Mouse (Mus musculus): Measurements from ENCODE around the gene Patl1. TPM values are rescaled to one million over a fixed set of nuclear protein-coding genes. Genes with fewer than 3 reads are reported as not detected.
"Not testable (repeated sequence)": the region's sequence is repeated elsewhere in the genome, so short reads cannot be mapped to it uniquely, and the experiment has no call there.

The Patl1 gene
- total RNA-seq, 2 experiments from 2014 or later, result 18.5 to 19.6 TPM

DNA sequence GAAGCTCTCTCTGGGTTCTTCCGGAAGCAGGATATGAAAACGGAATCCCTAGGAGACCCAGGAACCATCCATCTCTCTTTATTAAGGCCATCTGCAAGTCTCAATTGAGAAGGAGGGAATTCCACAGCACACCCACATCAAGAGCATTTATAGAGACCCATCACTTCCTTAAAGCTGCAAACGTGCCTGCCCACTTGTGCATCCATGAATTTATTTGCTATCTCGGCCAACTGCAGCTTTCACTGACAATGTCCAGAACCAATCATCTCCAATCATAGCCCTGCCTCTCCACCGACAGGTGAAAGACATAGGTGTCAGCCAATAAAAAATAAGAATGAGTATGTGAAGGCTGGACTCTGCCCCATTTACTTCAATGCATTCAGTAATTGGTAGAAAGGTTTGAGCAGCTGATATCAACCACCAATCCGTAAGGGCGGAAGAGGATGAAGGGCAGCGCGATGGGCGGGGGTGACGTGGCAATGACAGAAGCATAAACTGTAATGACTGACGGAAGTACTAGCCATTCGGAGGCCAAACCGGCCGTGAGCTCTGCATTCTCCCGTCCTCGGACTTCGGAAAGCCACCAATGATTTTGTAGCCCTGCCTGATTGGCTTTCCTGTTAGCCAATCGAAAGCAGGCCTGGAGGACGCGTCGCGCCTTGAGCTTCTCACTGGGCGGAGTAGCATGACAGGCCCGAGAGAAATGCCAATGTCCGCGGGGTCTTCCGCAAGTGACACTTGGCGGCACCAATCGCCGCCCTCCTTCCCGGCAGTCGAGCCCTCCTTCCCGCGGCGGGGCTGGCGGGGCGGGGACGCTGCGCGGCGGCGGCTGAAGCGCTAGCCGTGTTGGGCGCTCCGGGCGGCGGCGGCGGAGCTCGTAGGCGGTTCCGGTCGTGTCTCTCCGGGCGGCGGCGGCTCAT is 53.1 kb downstream of the Patl1 start, which contains the start of gene Osbp:
Osbp (plus strand) TSS at position 919 of the 920 bp plus-strand sequence.
- DNase-seq (ENCODE audit: low spot score in 2 of 2), result peak; percentile 100
- intact Hi-C loops (cut with DNase I), result loop anchor here (2.0 to 5.0 kb wide), 2 partner anchors 42 to 52 kb away; partner anchors contain the start of gene Patl1

- DNase-seq (ENCODE audit: low spot score in 2 of 2), result peak; percentile 51 to 53
- intact Hi-C loops (cut with DNase I), result loop anchor here (5.0 kb wide), 1 partner anchor 41 kb away; no protein-coding TSS in a partner anchor
Measured at GRCm38 (mm10) chr19:11966201-11966636, 54.0 kb downstream of the Patl1 start.

- DNase-seq (ENCODE audit: low spot score in 2 of 2), result no peak
- intact Hi-C loops (cut with DNase I), result loop anchor here (5.0 kb wide), 1 partner anchor 38 kb away; no protein-coding TSS in a partner anchor
Measured at GRCm38 (mm10) chr19:11969155-11970050, 57.2 kb downstream of the Patl1 start.

GRCm38 (mm10) chr19:11973511-11974222 is 61.5 kb downstream of the Patl1 start:
- intact Hi-C loops (cut with DNase I), result no loop called here
- no peak for DNase-seq (ENCODE audit: low spot score in 2 of 2)

- no peak for DNase-seq (ENCODE audit: low spot score in 2 of 2)
- intact Hi-C loops (cut with DNase I), result no loop called here
Measured at GRCm38 (mm10) chr19:11974223-11974540, 62.0 kb downstream of the Patl1 start.

- intact Hi-C loops (cut with DNase I), result no loop called here
- no peak for DNase-seq (ENCODE audit: low spot score in 2 of 2)
Measured at GRCm38 (mm10) chr19:11975683-11976082, 63.5 kb downstream of the Patl1 start.

DNA sequence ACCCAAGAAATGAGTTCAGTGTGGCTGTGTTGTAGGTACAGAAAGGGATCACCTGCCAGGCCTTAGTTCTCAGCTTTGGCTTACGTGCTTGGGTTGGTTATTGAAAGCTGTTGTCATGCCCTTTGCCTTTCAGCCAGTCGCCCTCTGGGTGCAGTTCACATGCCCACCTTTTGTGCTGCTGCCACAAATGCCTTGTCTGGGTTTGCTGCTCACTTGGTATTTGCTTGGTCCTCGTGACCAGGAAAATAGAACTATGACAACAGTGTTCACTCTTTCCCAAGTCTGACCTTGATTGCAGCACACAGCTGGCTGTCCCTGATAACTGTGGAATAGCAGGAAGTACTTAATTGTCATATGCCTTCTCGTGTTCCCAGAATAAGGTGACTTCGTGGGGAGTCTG is 65.2 kb downstream of the Patl1 start:
- no peak for DNase-seq (ENCODE audit: low spot score in 2 of 2)
- intact Hi-C loops (cut with DNase I), result no loop called here

DNA sequence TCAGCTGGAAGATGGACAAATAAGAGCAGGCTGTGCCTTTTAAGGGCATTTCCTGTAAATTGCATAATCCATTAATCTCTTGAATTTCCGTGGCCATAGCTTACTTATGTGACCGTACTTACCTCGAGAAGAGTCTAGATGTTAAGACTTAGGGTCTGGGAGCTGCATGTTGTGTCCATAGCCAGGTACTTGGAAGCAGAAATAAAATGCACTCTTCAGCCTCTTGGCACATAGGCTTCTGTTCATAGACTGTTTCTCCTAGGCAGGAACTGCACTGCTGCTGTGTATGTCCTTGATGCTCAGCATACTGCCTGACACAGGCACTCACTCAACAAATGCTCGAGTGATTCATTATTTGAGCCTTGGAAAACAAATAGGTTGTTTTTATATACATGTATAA is 68.3 kb downstream of the Patl1 start:
- no peak for DNase-seq (ENCODE audit: low spot score in 2 of 2)
- intact Hi-C loops (cut with DNase I), result loop anchor here (5.0 kb wide), 1 partner anchor 38 kb away; no protein-coding TSS in a partner anchor

GRCm38 (mm10) chr19:11984614-11985013 is 72.4 kb downstream of the Patl1 start:
- intact Hi-C loops (cut with DNase I), result loop anchor here (5.0 kb wide), 1 partner anchor 42 kb away; no protein-coding TSS in a partner anchor
- not testable (repeated sequence) for DNase-seq (ENCODE audit: low spot score in 2 of 2)

- DNase-seq (ENCODE audit: low spot score in 2 of 2), result no peak
- intact Hi-C loops (cut with DNase I), result no loop called here
Measured at GRCm38 (mm10) chr19:11987841-11988240, 75.6 kb downstream of the Patl1 start.

DNA sequence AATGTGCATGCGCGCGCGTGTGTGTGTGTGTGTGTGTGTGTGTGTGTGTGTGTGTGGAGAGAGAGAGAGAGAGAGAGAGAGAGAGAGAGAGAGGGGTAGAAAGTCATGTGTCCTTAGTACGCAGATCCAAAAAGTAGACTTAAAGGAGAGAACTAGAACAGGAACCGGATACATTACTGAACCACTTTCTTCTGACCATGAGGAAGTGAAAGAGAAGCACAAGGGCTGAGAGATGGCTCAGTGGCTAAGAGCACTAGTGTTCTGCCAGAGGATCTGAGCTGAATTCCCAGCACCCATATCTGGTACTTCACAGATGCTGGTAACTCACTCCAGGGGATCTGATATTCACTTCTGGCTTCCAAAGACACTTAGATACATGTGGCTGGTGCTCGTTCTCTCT is 77.1 kb downstream of the Patl1 start:
- intact Hi-C loops (cut with DNase I), result no loop called here
- DNase-seq (ENCODE audit: low spot score in 2 of 2), result no peak

GRCm38 (mm10) chr19:11992034-11992433 is 79.8 kb downstream of the Patl1 start:
- intact Hi-C loops (cut with DNase I), result loop anchor here (5.0 kb wide), 1 partner anchor 70 kb away; no protein-coding TSS in a partner anchor
- DNase-seq (ENCODE audit: low spot score in 2 of 2), result no peak

DNA sequence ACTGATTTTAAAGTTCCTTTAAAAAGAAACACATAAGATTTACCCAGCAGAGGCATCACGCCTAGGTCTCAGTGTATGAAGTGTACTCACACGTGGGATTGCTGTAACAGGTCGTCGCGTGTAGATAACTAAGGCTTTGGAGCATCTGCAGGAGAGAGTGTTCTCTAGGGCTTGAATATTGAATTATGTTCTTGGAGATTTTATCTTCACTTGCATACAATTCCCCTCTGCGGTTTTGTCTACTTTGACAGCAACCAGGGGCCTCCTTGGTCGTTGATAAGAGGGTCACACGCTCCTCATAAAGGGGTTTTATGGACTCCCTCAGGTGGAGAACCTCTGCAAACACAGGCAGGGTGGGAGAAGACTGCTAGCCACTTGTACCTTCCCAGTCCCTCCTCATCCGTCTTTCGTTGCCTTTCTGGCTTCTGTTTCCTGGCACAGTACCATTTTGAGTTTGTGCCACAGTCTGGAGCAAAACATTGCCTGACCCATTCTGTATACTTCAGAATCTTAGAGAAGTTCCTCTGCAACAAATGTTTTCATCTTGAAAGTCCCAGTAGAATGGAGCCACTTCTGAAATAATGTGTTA is 80.3 kb downstream of the Patl1 start:
- no peak for DNase-seq (ENCODE audit: low spot score in 2 of 2)
- intact Hi-C loops (cut with DNase I), result loop anchor here (5.0 kb wide), 1 partner anchor 70 kb away; no protein-coding TSS in a partner anchor

Small RNAs within 50 kb of the gene (microRNA-seq; reads per million reads assigned to microRNA genes)
- 3.3 reads per million, percentile 7 among the genes with 10 or more reads in this experiment for gene Mir6994

Other genes starting within 250 kb of the Patl1 start
- not detected for gene Oosp1, start 221.2 kb upstream of the Patl1 start, total RNA-seq (2021)
- gene Oosp3, start 215.3 kb upstream of the Patl1 start, total RNA-seq (2021), result not detected
- gene Gif, start 164.8 kb upstream of the Patl1 start, total RNA-seq (2021), result not detected
- 10 to 100 TPM; 40.6 to 42.7 TPM for gene Mrpl16, start 142.0 kb upstream of the Patl1 start, total RNA-seq (2021)
- 10 to 100 TPM; 22.9 to 30.1 TPM for gene Stx3, start 93.0 kb upstream of the Patl1 start, total RNA-seq (2021)
- not detected for gene Olfr1417, start 73.2 kb upstream of the Patl1 start, total RNA-seq (2021)
- gene Olfr1418, start 51.3 kb upstream of the Patl1 start, total RNA-seq (2021), result not detected
- not detected for gene Olfr1419, start 37.3 kb upstream of the Patl1 start, total RNA-seq (2021)
- gene Olfr1420, start 25.8 kb upstream of the Patl1 start, total RNA-seq (2021), result not detected
- gene Osbp, start 53.5 kb downstream of the Patl1 start, total RNA-seq (2021), result 10 to 100 TPM; 55.5 to 59.1 TPM
- not detected for gene Olfr1423, start 128.9 kb downstream of the Patl1 start, total RNA-seq (2021)
- gene Olfr1424, start 150.3 kb downstream of the Patl1 start, total RNA-seq (2021), result not detected
- not detected for gene Olfr1425, start 165.3 kb downstream of the Patl1 start, total RNA-seq (2021)
- not detected for gene Olfr1426, start 179.6 kb downstream of the Patl1 start, total RNA-seq (2021)
- not detected for gene Olfr1427, start 190.9 kb downstream of the Patl1 start, total RNA-seq (2021)
- not detected for gene Olfr1428, start 203.5 kb downstream of the Patl1 start, total RNA-seq (2021)
- not detected for gene Olfr76, start 210.8 kb downstream of the Patl1 start, total RNA-seq (2021)